Mouse (Mus musculus) frontal cortex, adult 2 months (tissue): Measurements from ENCODE around the gene Cox16. TPM values are rescaled to one million over a fixed set of nuclear protein-coding genes. Genes with fewer than 3 reads are reported as not detected.
"Not testable (repeated sequence)": the region's sequence is repeated elsewhere in the genome, so short reads cannot be mapped to it uniquely, and the experiment has no call there.

Experiments
- DNase-seq, 2 experiments: peaks; one replicate each; pipeline ENCODE4 v3.0.0; 2022; ENCODE audit warnings: low spot score in 1 of 2; ENCODE audit errors: extremely low spot score in 1 of 2
- polyA plus RNA-seq: library from polyadenylated mRNA; depleted of rRNA; stranded (reverse); fragments of >200 nt; gene quantifications from 2 replicates; pipeline ENCODE4 v1.2.3, GENCODE M21; 2012; rRNA removed

Gene Cox16
- 63.2 and 66.4 TPM in 2 replicates for polyA plus RNA-seq

GRCm38 (mm10) chr12:81484727-81485191 lies at the start of gene Cox16:
TSS of gene Cox16 (minus strand) at chr12:81485127.
- DNase-seq: peak; percentile 71 to 87

GRCm38 (mm10) chr12:81533029-81533419 lies 48.1 kb upstream of the Cox16 start:
- no peak for DNase-seq

GRCm38 (mm10) chr12:81532316-81533028 lies 47.5 kb upstream of the Cox16 start, which contains the start of the genes Gm20498 and Synj2bp:
TSS of gene Gm20498 (minus strand) at chr12:81532905.
TSS of gene Synj2bp (minus strand) at chr12:81532911.
- peak; percentile 76 to 93 for DNase-seq

- not testable (repeated sequence) for DNase-seq
Measured at GRCm38 (mm10) chr12:81530587-81530986, 45.7 kb upstream of the Cox16 start.

- not testable (repeated sequence) for DNase-seq
Measured at GRCm38 (mm10) chr12:81496906-81497305, 12.0 kb upstream of the Cox16 start.

GRCm38 (mm10) chr12:81490491-81490890 lies 5.6 kb upstream of the Cox16 start:
- no peak for DNase-seq

- DNase-seq: no peak
Measured at GRCm38 (mm10) chr12:81485311-81485710, 384 bp upstream of the Cox16 start.

GRCm38 (mm10) chr12:81484212-81484611 lies 715 bp downstream of the Cox16 start:
- DNase-seq: no peak

GRCm38 (mm10) chr12:81483656-81484055 lies 1.3 kb downstream of the Cox16 start:
- DNase-seq: peak in 1 of 2 experiments; percentile 16

- not testable (repeated sequence) for DNase-seq
Measured at GRCm38 (mm10) chr12:81459051-81459450, 25.9 kb downstream of the Cox16 start.

GRCm38 (mm10) chr12:81438985-81439384 lies 45.9 kb downstream of the Cox16 start:
- not testable (repeated sequence) for DNase-seq

GRCm38 (mm10) chr12:81434778-81435177 lies 50.1 kb downstream of the Cox16 start:
- not testable (repeated sequence) for DNase-seq

GRCm38 (mm10) chr12:81421846-81422245 lies 63.1 kb downstream of the Cox16 start, which contains the start of gene Adam4:
TSS of gene Adam4 (minus strand) at chr12:81421946.
- no peak for DNase-seq

GRCm38 (mm10) chr12:81413211-81413610 lies 71.7 kb downstream of the Cox16 start:
- DNase-seq: peak in 1 of 2 experiments; percentile 16

GRCm38 (mm10) chr12:81408966-81409365 lies 76.0 kb downstream of the Cox16 start:
- no peak for DNase-seq

- DNase-seq: peak; percentile 43 to 88
Measured at GRCm38 (mm10) chr12:81402187-81402586, 82.7 kb downstream of the Cox16 start.

GRCm38 (mm10) chr12:81379364-81379763 lies 105.6 kb downstream of the Cox16 start, which contains the start of gene Gm4787:
TSS of gene Gm4787 (minus strand) at chr12:81379464.
- DNase-seq: not testable (repeated sequence)

GRCm38 (mm10) chr12:81333841-81334240 lies 151.1 kb downstream of the Cox16 start:
- DNase-seq: no peak

GRCm38 (mm10) chr12:81332875-81333421 lies 152.0 kb downstream of the Cox16 start, which contains the start of gene Slc8a3:
TSS of gene Slc8a3 (minus strand) at chr12:81333180.
- peak; percentile 46 to 79 for DNase-seq

- DNase-seq: peak in 1 of 2 experiments; percentile 76
Measured at GRCm38 (mm10) chr12:81331937-81332874, 152.7 kb downstream of the Cox16 start.
